Mouse (Mus musculus): ENCODE data around the gene Mylk3. TPM values are rescaled to one million over a fixed set of nuclear protein-coding genes. Genes with fewer than 3 reads are reported as not detected.

Mylk3 gene
- total and polyA plus RNA-seq, 3 experiments = 83.5 to 148 (median 96.6) TPM

- Histone ChIP-seq H3K4me1 (ENCODE audit: insufficient read depth, low read depth, low read length) (peaks cover 11% of the 10 kb centered on the region), H3K36me3 (replicated peaks) (peaks cover 58% of the 10 kb centered on the region)
Measured at GRCm38 (mm10) chr8:85323084-85323483, 63.1 kb downstream of the Mylk3 start.

GRCm38 (mm10) chr8:85321981-85322380 lies 64.2 kb downstream of the Mylk3 start:
- peaks cover 47% of the 10 kb centered on the region for H3K36me3 ChIP-seq (replicated peaks)
- ATAC-seq (ENCODE audit: extremely low read depth, insufficient number of reproducible peaks, low FRiP score, poor library complexity, severe bottlenecking) = no peak
- H3K27me3 ChIP-seq (ENCODE audit: insufficient read depth, low read length) = no peaks in the 10 kb centered on the region
- H3K9me3 ChIP-seq (replicated peaks) = peaks cover 4% of the 10 kb centered on the region
- DNase-seq (ENCODE audit: low spot score) = no peak
- H3K4me3 ChIP-seq (ENCODE audit: low read depth, low read length) = no peak overlapping the region
- TF ChIP-seq TAL1 (conservative IDR thresholded peaks at IDR 0.05; ENCODE audit: low read depth, low read length) = no peak
- TF ChIP-seq GATA1 (IDR thresholded peaks at IDR 0.05; ENCODE audit: borderline replicate concordance, low read length) = no peak
- TF ChIP-seq GATA2 (IDR thresholded peaks at IDR 0.05; ENCODE audit: borderline replicate concordance, low read depth, low read length) = no peak
- no peak for TF ChIP-seq CTCF (IDR thresholded peaks at IDR 0.05; ENCODE audit: low read depth, low read length)
- no peak for TF ChIP-seq POLR2AphosphoS5 (IDR thresholded peaks at IDR 0.05; ENCODE audit: insufficient replicate concordance, low read depth, low read length)
- H3K4me1 ChIP-seq (ENCODE audit: insufficient read depth, low read depth, low read length) = peaks cover 11% of the 10 kb centered on the region

More at GRCm38 (mm10) chr8:85323084-85323483, 63.1 kb downstream of the Mylk3 start:
- DNase-seq (ENCODE audit: low spot score) (no peak), ATAC-seq (ENCODE audit: extremely low read depth, insufficient number of reproducible peaks, low FRiP score, poor library complexity, severe bottlenecking) (no peak)
- no peak for TF ChIP-seq CTCF (IDR thresholded peaks at IDR 0.05; ENCODE audit: low read depth, low read length)
- TF ChIP-seq GATA2 (IDR thresholded peaks at IDR 0.05; ENCODE audit: borderline replicate concordance, low read depth, low read length) = no peak
- TF ChIP-seq GATA1 (IDR thresholded peaks at IDR 0.05; ENCODE audit: borderline replicate concordance, low read length) = no peak
- TF ChIP-seq TAL1 (conservative IDR thresholded peaks at IDR 0.05; ENCODE audit: low read depth, low read length) = no peak
- no peak for TF ChIP-seq POLR2AphosphoS5 (IDR thresholded peaks at IDR 0.05; ENCODE audit: insufficient replicate concordance, low read depth, low read length)
- Histone ChIP-seq H3K9me3 (replicated peaks) (peaks cover 3% of the 10 kb centered on the region), H3K27me3 (ENCODE audit: insufficient read depth, low read length) (no peaks in the 10 kb centered on the region), H3K4me3 (ENCODE audit: low read depth, low read length) (no peak overlapping the region)

GRCm38 (mm10) chr8:85318534-85318933 lies 67.6 kb downstream of the Mylk3 start:
- TF ChIP-seq TAL1 (conservative IDR thresholded peaks at IDR 0.05; ENCODE audit: low read depth, low read length) = no peak
- no peak for TF ChIP-seq POLR2AphosphoS5 (IDR thresholded peaks at IDR 0.05; ENCODE audit: insufficient replicate concordance, low read depth, low read length)
- no peak for TF ChIP-seq GATA2 (IDR thresholded peaks at IDR 0.05; ENCODE audit: borderline replicate concordance, low read depth, low read length)
- TF ChIP-seq GATA1 (IDR thresholded peaks at IDR 0.05; ENCODE audit: borderline replicate concordance, low read length) = no peak
- no peak for TF ChIP-seq CTCF (IDR thresholded peaks at IDR 0.05; ENCODE audit: low read depth, low read length)
- Histone ChIP-seq H3K36me3 (replicated peaks) (peaks cover 20% of the 10 kb centered on the region), H3K9me3 (replicated peaks) (peaks cover 10% of the 10 kb centered on the region), H3K27me3 (ENCODE audit: insufficient read depth, low read length) (no peaks in the 10 kb centered on the region), H3K4me1 (ENCODE audit: insufficient read depth, low read depth, low read length) (peaks cover 8% of the 10 kb centered on the region), H3K4me3 (ENCODE audit: low read depth, low read length) (no peak overlapping the region)
- no peak for DNase-seq (ENCODE audit: low spot score)
- peak; percentile 34; the same call in 1 of the 2 replicates for ATAC-seq (ENCODE audit: extremely low read depth, insufficient number of reproducible peaks, low FRiP score, poor library complexity, severe bottlenecking)

GRCm38 (mm10) chr8:85313036-85313435 lies 73.1 kb downstream of the Mylk3 start:
- Histone ChIP-seq H3K4me3 (ENCODE audit: low read depth, low read length) (no peak overlapping the region), H3K36me3 (replicated peaks) (peaks cover 22% of the 10 kb centered on the region), H3K27me3 (ENCODE audit: insufficient read depth, low read length) (no peaks in the 10 kb centered on the region), H3K4me1 (ENCODE audit: insufficient read depth, low read depth, low read length) (peaks cover 2% of the 10 kb centered on the region; the same call in 1 of the 2 replicates), H3K9me3 (replicated peaks) (peaks cover 6% of the 10 kb centered on the region)
- DNase-seq (ENCODE audit: low spot score) (no peak), ATAC-seq (ENCODE audit: extremely low read depth, insufficient number of reproducible peaks, low FRiP score, poor library complexity, severe bottlenecking) (no peak)
- TF ChIP-seq GATA1 (IDR thresholded peaks at IDR 0.05; ENCODE audit: borderline replicate concordance, low read length) (no peak), TAL1 (conservative IDR thresholded peaks at IDR 0.05; ENCODE audit: low read depth, low read length) (no peak), POLR2AphosphoS5 (IDR thresholded peaks at IDR 0.05; ENCODE audit: insufficient replicate concordance, low read depth, low read length) (no peak), GATA2 (IDR thresholded peaks at IDR 0.05; ENCODE audit: borderline replicate concordance, low read depth, low read length) (no peak), CTCF (IDR thresholded peaks at IDR 0.05; ENCODE audit: low read depth, low read length) (no peak)

- Histone ChIP-seq H3K9me3 (replicated peaks) (peaks cover 3% of the 10 kb centered on the region), H3K27me3 (ENCODE audit: insufficient read depth, low read length) (no peaks in the 10 kb centered on the region), H3K4me3 (ENCODE audit: low read depth, low read length) (no peak overlapping the region), H3K4me1 (ENCODE audit: insufficient read depth, low read depth, low read length) (peaks cover 2% of the 10 kb centered on the region; the same call in 1 of the 2 replicates), H3K36me3 (replicated peaks) (peaks cover 32% of the 10 kb centered on the region)
- DNase-seq (ENCODE audit: low spot score) (no peak), ATAC-seq (ENCODE audit: extremely low read depth, insufficient number of reproducible peaks, low FRiP score, poor library complexity, severe bottlenecking) (no peak)
- TF ChIP-seq TAL1 (conservative IDR thresholded peaks at IDR 0.05; ENCODE audit: low read depth, low read length) (no peak), POLR2AphosphoS5 (IDR thresholded peaks at IDR 0.05; ENCODE audit: insufficient replicate concordance, low read depth, low read length) (no peak), GATA1 (IDR thresholded peaks at IDR 0.05; ENCODE audit: borderline replicate concordance, low read length) (no peak), GATA2 (IDR thresholded peaks at IDR 0.05; ENCODE audit: borderline replicate concordance, low read depth, low read length) (no peak), CTCF (IDR thresholded peaks at IDR 0.05; ENCODE audit: low read depth, low read length) (no peak)
Measured at GRCm38 (mm10) chr8:85311743-85312142, 74.4 kb downstream of the Mylk3 start.

GRCm38 (mm10) chr8:85308564-85308963 lies 77.6 kb downstream of the Mylk3 start:
- TF ChIP-seq TAL1 (conservative IDR thresholded peaks at IDR 0.05; ENCODE audit: low read depth, low read length) (no peak), CTCF (IDR thresholded peaks at IDR 0.05; ENCODE audit: low read depth, low read length) (no peak), GATA1 (IDR thresholded peaks at IDR 0.05; ENCODE audit: borderline replicate concordance, low read length) (no peak), POLR2AphosphoS5 (IDR thresholded peaks at IDR 0.05; ENCODE audit: insufficient replicate concordance, low read depth, low read length) (no peak), GATA2 (IDR thresholded peaks at IDR 0.05; ENCODE audit: borderline replicate concordance, low read depth, low read length) (no peak)

More at GRCm38 (mm10) chr8:85308564-85308963, 77.6 kb downstream of the Mylk3 start:
- no peak for ATAC-seq (ENCODE audit: extremely low read depth, insufficient number of reproducible peaks, low FRiP score, poor library complexity, severe bottlenecking)
- DNase-seq (ENCODE audit: low spot score) = no peak
- H3K4me3 ChIP-seq (ENCODE audit: low read depth, low read length) = no peak overlapping the region
- no peaks in the 10 kb centered on the region for H3K27me3 ChIP-seq (ENCODE audit: insufficient read depth, low read length)
- peaks cover 60% of the 10 kb centered on the region for H3K36me3 ChIP-seq (replicated peaks)
- peaks cover 9% of the 10 kb centered on the region for H3K4me1 ChIP-seq (ENCODE audit: insufficient read depth, low read depth, low read length)
- H3K9me3 ChIP-seq (replicated peaks) = no peaks in the 10 kb centered on the region

All from G1E (cell line).